Comparison of ENCODE assay signal across 8 mouse cellular contexts in genomic region chrX:141212802-141213201, GRCm38 (mm10).
DNase-seq lines count a peak whose midpoint lies in the region; ATAC-seq and TF ChIP-seq lines count a peak whose summit lies in the region.

No protein-coding gene starts in this region.

- H3K4me2 ChIP-seq in embryonic facial prominence, embryonic 14.5 days (ENCODE audit: low read depth, low read length) = no peak overlapping the region
- no peak overlapping the region for H3K4me2 ChIP-seq in hindbrain, embryonic 16.5 days (ENCODE audit: low read length)
- no peak overlapping the region for H3K4me2 ChIP-seq in lung, embryonic 14.5 days

- H3K27ac ChIP-seq in embryonic facial prominence, embryonic 14.5 days (replicated peaks; ENCODE audit: low read depth, low read length) = no peak overlapping the region
- H3K27ac ChIP-seq in hindbrain, embryonic 16.5 days (ENCODE audit: low read depth, low read length) = no peak overlapping the region
- H3K27ac ChIP-seq in lung, embryonic 14.5 days (ENCODE audit: low read depth) = no peak overlapping the region

- H3K36me3 ChIP-seq in embryonic facial prominence, embryonic 14.5 days (ENCODE audit: control insufficient read depth, insufficient read depth, low read length) = no peaks in the 10 kb centered on the region
- H3K36me3 ChIP-seq in hindbrain, embryonic 16.5 days (ENCODE audit: control insufficient read depth, insufficient read depth, low read length) = no peaks in the 10 kb centered on the region
- H3K36me3 ChIP-seq in lung, embryonic 14.5 days (ENCODE audit: insufficient read depth) = no peaks in the 10 kb centered on the region

- DNase-seq in left cerebral cortex, adult 11 months (ENCODE audit: low spot score) = peak; percentile 21
- no peak for DNase-seq in left cerebral cortex, adult 8-10 months (ENCODE audit: low spot score in 2 of 2)
- peak; percentile 42 for DNase-seq in adrenal gland, postnatal 10 days
- DNase-seq in embryonic facial prominence, embryonic 14.5 days (ENCODE audit: low spot score) = peak; percentile 28
- peak; percentile 77 for DNase-seq in lung, embryonic 14.5 days
- peak; percentile 33 to 58 for DNase-seq in right cerebral cortex, postnatal 10 days (ENCODE audit: low spot score in 2 of 2)
- no peak for DNase-seq in spleen, postnatal 10 days (ENCODE audit: low spot score in 2 of 2)

- H3K9ac ChIP-seq in embryonic facial prominence, embryonic 14.5 days (ENCODE audit: low read depth, low read length) = no peak overlapping the region
- H3K9ac ChIP-seq in hindbrain, embryonic 16.5 days (ENCODE audit: low read depth, low read length) = no peak overlapping the region
- H3K9ac ChIP-seq in lung, embryonic 14.5 days = no peak overlapping the region

- peak; percentile 53; the same call in 1 of the 2 replicates for ATAC-seq in embryonic facial prominence, embryonic 14.5 days (ENCODE audit: low read depth)
- peak; percentile 84 for ATAC-seq in hindbrain, embryonic 16.5 days
- ATAC-seq in lung, embryonic 14.5 days (ENCODE audit: insufficient read depth) = peak; percentile 68; the same call in 1 of the 2 replicates

- H3K4me1 ChIP-seq in embryonic facial prominence, embryonic 14.5 days (ENCODE audit: control insufficient read depth, insufficient read depth, low read length) = no peaks in the 10 kb centered on the region
- H3K4me1 ChIP-seq in hindbrain, embryonic 16.5 days (ENCODE audit: control insufficient read depth, insufficient read depth, low read depth, low read length) = no peaks in the 10 kb centered on the region
- H3K4me1 ChIP-seq in lung, embryonic 14.5 days (ENCODE audit: insufficient read depth) = no peaks in the 10 kb centered on the region

- H3K4me3 ChIP-seq in embryonic facial prominence, embryonic 14.5 days (ENCODE audit: low read depth, low read length) = no peak overlapping the region
- no peak overlapping the region for H3K4me3 ChIP-seq in hindbrain, embryonic 16.5 days (ENCODE audit: low read length)
- no peak overlapping the region for H3K4me3 ChIP-seq in lung, embryonic 14.5 days (ENCODE audit: low read depth, low read length)

- no peaks in the 10 kb centered on the region for H3K9me3 ChIP-seq in embryonic facial prominence, embryonic 14.5 days (ENCODE audit: control insufficient read depth, low read length)
- no peaks in the 10 kb centered on the region for H3K9me3 ChIP-seq in hindbrain, embryonic 16.5 days (ENCODE audit: control insufficient read depth, low read length)
- H3K9me3 ChIP-seq in lung, embryonic 14.5 days (ENCODE audit: low read depth, low read length) = no peaks in the 10 kb centered on the region

- WGBS in embryonic facial prominence, embryonic 14.5 days = 36% methylated on average over 5 of the region's 5 CpGs
- WGBS in hindbrain, embryonic 16.5 days = 35% methylated on average over 5 of the region's 5 CpGs
- 34% methylated on average over 5 of the region's 5 CpGs for WGBS in lung, embryonic 14.5 days

- peak; percentile 51 for TF ChIP-seq CTCF in lung, embryonic 14.5 days (IDR thresholded peaks at IDR 0.05; ENCODE audit: low read depth)

- peaks cover 30% of the 10 kb centered on the region for H3K27me3 ChIP-seq in embryonic facial prominence, embryonic 14.5 days (replicated peaks; ENCODE audit: control insufficient read depth, insufficient read depth, low read length)
- H3K27me3 ChIP-seq in hindbrain, embryonic 16.5 days (replicated peaks; ENCODE audit: control insufficient read depth, insufficient read depth, low read length) = no peaks in the 10 kb centered on the region; the same call in 1 of the 2 replicates
- no peaks in the 10 kb centered on the region for H3K27me3 ChIP-seq in lung, embryonic 14.5 days (ENCODE audit: insufficient read depth, low read length)

Comparison
In these comparisons a context has a peak if more than half of its experiments do, and no peak if none do; other contexts are left out.
1. DNase-seq: peak in left cerebral cortex, adult 11 months (single experiment), adrenal gland, postnatal 10 days (single experiment), embryonic facial prominence, embryonic 14.5 days (single experiment), lung, embryonic 14.5 days (single experiment) and right cerebral cortex, postnatal 10 days (2 of 2); none in left cerebral cortex, adult 8-10 months (0 of 2) and spleen, postnatal 10 days (0 of 2).
2. Peak in every context shown above with its lines, with median percentiles within 50 percentile points of each other: ATAC-seq.